Mouse (Mus musculus) erythroid progenitor cell, adult 5-6 weeks (primary cell): ENCODE data around the gene Fktn. TPM values are rescaled to one million over a fixed set of nuclear protein-coding genes. Genes with fewer than 3 reads are reported as not detected.
"Not testable (repeated sequence)": the region's sequence is repeated elsewhere in the genome, so short reads cannot be mapped to it uniquely, and the experiment has no call there.

Experiments
- ATAC-seq: replicated peaks from 2 replicates; pipeline ENCODE4 v1.8.0; 2016; ENCODE audit warnings: moderate number of reproducible peaks, mild to moderate bottlenecking, moderate TSS enrichment, inconsistent platforms; ENCODE audit not compliant: poor library complexity, low FRiP score, severe bottlenecking
- total RNA-seq, 2 experiments: library from RNA; stranded (forward) in 1 of 2; stranded (reverse) in 1 of 2; fragments of 150-400 nt in 1 of 2; fragments of 186-747, 209-891 nt in 1 of 2; gene quantifications; 2 replicates each; pipeline versions ENCODE4 v1.2.3 to v1.2.4; 2015 to 2017; ENCODE audit warnings: low replicate concordance in 2 of 2

The Fktn gene
- total RNA-seq (2015; ENCODE audit: low replicate concordance) = 0.72 and 5.0 TPM in 2 replicates
- total RNA-seq (2017; ENCODE audit: low replicate concordance) = 0.64 and 0.68 TPM in 2 replicates

DNA sequence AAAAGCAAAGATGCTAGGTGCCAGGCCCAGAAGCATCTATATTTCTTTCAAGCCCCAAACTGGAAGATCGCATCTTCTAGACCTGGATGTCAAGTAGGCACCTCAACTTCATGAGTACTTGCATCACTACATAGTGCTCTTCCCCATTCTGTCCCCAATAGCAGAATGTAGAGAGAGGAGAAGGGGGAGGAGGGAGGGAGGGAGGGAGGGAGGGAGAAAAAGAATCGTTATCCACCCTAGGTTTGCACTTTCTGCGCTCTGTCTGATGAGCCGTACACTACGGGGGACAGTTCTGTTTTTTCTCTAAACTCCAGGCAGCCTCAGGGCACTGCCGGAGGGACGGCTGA, at the start of gene Fktn:
Gene Fktn, plus strand, starts transcription at position 295 of the 347 bp plus-strand sequence.
- ATAC-seq = no peak; the same call in 1 of the 2 replicates

DNA sequence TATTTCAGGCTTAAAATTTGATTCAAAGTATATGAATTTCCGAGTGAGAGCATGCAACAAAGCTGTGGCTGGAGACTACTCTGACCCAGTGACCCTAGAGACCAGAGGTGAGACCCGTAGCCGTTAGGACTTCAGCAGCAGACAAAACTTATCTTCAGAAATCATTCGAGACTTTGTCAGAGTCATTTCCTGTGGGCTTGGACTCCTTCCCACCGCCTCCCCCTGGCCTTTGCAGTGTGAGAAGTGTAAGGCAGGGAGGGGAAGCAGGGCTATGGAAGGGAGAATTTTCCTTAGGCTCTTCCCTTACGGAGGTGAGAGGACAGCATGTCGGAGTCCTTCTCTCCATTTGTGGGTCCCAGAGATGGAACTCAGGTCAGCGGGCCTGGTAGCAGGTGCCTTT, 31.7 kb upstream of the Fktn start:
- no peak for ATAC-seq

DNA sequence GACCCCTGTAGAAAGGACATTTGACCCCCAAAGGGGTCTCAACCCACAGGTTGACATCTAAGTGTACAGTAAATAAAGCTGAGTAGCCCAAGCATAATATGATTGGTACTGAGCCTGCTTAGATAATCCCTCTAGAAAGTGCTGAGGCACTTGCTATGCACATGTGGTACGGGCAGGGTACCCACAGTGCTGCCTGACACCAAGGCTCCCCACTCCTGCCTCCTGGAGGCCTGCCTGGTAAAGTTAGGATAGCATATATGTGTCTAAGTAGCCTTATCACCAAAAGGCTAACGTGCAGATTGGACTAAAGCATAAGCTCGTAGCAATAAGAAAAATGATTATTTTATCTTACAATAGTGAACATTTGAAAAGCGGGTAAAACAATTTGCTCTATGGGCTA, 24.8 kb upstream of the Fktn start:
- no peak for ATAC-seq

DNA sequence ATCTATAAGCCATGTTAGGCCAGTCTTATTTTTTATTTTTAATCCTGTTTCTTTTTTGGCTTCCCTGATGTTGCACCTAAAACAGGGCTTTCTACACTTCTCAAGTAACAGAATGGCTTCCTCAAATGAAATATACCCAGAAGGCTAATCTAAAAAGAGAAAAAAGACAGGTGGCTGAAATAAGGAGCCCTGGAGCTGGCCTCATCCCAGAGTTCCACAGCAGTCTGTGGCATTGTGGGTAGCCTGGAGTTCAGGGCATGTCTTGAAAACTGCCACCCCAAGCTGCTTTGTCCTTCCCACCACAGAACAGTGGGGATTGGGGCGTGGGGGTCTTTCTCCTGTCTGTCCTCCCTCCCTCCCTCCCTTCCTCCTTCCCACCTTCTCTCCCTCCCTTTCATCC, 22.4 kb upstream of the Fktn start:
- no peak for ATAC-seq

DNA sequence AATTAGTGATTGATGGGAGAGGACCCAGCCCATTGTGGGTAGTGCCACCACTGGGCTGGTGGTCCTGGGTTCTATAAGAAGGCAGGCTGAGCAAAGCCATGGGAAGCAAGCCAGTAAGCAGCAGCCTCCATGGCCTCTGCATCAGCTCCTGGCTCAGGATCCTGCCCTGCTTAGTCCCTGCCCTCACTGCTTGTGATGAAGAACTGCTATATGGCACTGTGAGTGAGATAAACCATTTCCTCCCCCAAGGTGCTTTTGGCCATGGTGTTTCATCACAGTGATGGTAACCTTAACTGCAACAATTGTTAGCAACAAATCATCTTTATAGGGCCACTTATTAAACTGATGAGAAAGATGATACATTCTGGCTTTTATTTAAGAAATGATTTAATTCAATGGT, 4.6 kb upstream of the Fktn start:
- not testable (repeated sequence) for ATAC-seq

DNA sequence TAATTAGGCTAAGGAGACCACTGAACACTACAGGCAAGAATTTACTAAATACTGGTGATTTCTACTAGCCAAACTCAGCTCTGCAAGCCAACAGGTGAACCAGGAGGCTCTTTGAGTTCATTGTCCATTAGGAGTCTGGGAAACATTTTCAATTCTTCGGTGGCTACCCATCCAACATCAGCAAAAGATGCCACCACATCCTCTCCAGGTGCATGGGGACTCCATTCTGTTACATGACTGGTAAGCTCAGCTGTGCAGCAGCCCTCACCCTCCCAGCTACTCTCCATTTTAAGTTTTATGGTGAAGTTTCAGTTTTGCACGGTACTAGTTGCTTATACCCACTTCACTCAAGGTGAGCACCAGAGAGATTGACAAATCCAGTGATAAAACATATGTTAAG, 3.8 kb upstream of the Fktn start:
- ATAC-seq = no peak

DNA sequence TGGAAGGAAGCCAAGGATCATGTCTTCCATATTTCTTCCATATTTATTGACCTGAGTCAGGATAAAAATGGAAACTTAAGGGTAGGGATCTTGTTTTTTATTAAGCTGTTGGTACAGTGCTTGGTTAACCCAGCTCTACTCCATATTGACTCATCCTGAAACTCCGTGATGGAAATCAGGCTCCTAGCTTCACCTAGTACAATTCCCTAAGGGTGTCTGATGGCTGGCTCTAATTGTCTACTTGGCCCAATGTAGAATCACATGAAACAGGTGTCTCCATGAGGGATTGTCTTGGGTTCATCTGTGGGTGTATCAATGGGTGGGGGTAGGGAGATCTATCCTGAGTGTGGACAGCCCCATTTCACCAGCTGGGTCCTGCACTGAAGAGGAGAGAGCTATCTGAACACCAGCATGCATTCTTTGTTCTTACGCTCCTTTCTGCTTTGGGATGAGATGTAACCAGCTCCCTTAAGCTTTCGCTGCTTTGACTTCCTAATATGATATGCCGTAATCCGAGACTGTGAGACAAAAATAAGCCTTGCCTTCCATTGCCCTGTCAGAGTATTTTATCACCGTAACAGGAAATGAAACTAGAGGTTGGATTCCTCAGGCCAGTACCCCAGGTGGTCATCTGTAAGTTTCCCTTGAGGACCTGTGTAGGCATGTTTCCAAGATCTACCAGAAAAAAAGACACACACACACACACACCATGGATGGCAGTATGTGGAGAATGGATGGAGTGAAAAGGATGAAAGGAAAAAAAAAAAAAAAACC, 3.1 kb upstream of the Fktn start:
- no peak for ATAC-seq

DNA sequence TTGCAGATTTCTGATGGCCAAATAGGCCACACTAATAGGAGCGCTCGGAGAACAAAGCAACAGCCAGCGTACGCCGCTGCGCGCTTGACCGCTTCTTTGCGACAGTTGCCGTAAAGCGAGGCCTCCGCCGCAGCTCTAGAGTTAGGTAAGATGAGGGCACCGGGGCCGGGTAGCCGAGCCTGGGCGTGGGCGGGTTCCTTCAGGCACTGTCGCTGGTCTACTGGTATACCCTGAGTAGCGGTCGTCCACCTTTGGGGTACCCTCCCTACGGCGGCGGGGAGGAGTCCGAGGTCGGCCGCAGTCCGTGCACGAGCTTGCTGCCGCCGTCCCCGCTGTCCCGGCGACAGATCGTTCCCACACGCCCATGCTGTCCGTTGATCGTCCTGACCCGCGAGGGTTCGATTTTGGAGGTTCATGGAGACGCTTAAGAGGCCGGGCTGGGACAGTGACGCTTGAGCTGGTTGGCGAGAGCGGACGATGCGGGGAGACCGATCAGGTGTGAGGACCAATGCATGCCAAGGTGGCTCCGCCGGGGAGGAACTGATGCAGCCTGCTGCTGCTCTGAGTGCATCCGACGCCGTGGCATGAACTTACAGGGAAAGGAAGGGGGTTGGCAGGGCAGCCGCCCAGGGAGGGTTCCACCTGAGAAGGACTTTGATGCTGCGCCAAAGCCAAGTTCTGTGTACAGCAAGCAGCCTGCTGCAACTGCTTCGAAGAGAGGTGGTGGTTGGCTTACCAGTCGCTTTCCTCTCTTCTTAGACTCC, 435 bp downstream of the Fktn start:
- peak; percentile 89 for ATAC-seq

DNA sequence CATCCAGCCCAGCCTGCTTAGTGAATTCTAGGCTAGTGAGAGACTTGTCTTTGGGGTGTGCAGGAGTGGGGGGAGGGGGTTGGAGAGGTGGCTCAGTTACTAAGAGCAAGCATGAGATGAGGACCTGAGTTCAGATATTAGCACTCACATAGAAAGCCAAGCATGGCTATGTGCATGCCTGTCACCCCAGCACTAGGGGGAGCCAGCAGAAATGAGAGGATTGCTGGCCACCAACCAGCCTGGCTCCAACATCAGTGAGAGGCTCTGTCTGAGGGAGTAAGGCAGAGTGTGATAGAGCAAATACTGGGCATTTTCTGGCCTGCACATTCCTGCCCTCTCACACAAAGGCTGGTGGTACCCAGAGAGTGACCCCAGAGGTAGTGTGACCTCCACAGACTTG, 2.2 kb downstream of the Fktn start:
- peak; percentile 27; the same call in 1 of the 2 replicates for ATAC-seq

DNA sequence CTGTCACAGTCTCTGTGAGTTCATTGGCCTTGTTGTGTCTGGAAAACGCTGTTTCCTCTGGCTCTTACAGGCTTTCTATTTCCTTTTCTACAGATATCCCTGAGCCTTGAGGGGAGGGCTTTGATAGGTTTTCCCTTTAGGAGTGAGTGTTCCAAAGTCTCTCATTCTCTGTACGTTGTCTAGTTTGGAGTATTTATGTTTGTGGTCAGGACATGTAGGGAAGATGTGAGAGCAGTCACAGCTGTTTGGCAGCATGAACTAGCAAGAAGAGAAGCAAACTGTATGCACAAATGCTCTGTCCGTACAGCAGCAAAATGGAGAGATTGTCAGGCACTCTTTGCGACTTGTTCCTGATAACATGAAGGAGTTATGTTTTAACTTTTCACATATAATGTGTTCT, 3.7 kb downstream of the Fktn start:
- no peak for ATAC-seq

DNA sequence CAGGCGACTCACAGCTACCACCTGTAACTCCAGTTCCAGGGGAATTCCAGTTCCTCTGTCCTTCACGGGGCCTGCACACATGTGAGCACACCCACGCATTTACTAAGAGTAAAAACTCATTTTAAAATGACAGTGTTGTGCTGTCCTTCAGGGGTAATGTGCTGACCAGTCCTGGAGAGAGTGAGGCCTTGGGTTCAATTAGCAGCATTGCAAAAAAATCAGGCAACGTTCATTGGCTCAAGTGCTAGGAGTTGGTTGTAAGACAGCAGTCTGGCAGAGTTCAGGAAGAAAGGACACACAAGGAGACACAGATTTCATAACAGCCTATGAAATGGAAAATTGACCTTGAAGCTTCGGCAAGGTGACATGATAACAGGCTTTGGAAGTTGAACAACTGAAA, 4.5 kb downstream of the Fktn start:
- ATAC-seq = no peak

DNA sequence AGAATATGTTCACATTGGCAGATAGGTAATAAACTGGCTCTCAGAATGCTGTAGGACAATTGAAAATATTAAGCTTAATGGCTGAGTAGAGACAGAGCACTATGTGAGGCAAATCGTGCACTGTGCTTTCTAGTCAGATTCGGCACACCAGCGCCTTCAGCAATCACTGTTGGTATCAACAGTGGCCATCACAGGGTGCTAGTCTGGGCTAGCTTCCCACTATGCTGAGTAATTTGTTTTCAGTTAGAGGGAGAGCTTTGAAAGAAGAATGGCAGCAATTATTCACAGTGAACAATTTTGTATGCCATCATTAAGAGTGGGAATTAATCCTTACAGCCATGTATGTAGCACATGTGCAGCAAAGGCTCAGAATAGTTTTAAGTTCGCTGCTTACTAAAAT, 8.7 kb downstream of the Fktn start:
- ATAC-seq = no peak

DNA sequence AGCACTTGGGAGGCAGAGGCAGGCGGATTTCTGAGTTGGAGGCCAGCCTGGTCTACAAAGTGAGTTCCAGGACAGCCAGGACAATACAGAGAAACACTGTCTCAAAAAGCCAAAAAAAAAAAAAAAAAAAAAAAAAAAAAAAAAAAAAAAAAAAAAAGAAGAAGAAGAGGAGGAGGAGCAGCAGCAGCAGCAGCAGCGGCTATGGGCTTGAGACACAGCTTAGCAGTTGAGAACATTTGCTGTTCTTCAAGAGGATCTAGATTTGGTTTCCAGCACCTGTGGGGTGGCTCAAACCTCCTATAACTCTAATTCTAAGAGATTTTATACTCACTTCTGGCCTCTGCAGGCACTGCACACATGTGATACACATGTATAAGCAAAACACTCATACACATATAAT, 12.3 kb downstream of the Fktn start:
- ATAC-seq = not testable (repeated sequence)

DNA sequence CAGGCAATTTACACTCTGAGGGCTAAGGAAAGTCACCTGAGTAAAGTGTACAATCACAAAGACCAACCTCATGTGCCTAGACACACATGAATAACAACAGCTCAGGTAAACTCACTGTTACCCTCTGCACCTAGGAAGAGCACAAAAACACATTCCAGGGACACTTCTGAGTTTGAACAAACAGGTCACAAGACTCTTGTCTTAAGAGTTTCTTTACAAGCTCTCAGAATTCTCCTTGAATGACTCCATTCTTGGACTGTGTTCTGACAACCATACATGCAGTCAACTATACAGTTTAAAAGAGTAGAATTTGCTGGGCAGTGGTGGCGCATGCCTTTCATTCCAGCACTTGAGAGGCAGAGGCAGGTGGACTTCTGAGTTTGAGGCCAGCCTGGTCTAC, 14.3 kb downstream of the Fktn start:
- no peak for ATAC-seq

DNA sequence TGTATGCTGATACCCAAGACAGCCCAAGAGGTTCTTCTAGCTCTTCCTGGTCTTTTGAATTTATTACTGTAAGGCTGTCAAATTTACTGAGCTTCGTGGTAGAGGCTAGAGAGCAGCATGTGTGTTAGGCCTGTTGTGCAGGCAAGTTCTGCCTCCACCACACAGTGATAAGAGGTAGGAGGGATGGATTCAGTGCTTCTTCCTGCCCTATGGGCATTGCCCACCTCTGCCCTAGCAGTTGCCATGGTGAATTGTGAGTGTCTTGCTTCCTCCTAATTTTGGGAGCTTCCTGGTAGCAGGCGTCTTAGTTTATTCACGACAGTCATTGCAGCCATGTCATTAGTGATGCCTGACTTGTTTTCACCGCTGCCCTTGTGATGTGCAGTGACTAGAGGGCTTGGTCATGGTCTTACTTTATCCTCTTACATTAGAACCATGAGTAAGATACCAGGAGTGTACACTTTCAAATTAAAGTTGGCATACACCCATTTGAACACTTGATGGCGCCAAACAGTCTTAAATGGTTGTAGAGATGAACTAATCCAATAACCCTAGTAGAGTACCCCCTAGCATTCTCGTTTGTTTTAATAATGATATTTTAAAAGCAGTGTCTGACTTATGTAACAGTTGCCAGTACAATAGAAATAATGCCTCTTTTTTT, 25.3 kb downstream of the Fktn start:
- 0 out of 2 replicates have a peak, but pooled peaks have one; percentile 25 for ATAC-seq

DNA sequence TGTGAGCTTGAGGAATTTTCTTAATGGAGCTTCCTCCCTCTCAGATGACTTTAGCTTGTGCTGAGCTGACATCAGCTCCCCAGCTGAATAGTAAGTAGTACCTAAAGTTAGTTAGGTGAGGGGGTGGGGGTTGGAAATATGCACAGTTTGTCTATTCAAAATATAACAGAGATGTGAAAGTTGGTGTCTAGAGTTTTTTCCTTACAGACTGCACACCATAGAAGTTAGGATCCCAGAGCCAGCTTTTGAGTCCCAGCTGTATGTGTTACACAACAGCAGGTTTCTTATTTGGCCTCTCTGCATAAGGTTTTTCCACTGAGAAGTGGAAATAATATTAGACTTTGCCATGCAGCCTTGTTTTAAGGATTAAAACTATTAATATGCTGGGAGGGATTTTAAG, 36.0 kb downstream of the Fktn start:
- no peak for ATAC-seq

DNA sequence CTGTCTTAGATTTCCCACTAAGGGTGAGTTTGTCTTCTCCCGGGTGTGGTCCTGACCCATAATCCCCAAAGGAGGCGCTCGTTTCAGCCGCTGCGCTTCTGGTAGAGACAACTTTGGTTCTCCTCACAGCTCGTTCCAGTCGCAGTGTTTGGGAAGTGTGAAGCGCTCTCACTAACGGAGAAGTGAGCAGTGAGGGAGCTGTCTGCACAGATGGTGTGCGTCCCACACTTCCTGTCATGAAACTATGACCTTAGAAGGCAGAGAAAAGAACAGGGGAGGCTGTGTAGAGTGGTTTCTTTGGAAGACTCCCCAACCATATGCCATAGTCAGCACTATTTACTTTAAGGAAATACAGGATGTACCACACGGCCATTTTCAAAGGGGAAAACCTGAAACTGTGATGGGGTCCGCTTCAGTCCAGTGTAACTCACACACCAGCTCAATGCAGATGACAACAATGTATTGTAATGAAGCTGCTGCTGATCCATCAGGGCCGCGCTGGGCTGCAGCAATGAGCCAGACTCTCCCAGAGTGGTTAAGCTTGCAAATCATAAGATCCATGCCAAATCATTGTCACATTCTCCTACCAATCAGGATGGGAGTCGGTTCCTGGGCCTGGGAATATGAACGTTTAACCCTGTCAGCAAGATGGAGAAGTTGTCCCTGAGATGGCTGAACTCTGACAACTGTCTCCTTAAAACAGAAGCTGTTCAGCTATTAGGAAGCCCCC, 36.8 kb downstream of the Fktn start:
- ATAC-seq = no peak

DNA sequence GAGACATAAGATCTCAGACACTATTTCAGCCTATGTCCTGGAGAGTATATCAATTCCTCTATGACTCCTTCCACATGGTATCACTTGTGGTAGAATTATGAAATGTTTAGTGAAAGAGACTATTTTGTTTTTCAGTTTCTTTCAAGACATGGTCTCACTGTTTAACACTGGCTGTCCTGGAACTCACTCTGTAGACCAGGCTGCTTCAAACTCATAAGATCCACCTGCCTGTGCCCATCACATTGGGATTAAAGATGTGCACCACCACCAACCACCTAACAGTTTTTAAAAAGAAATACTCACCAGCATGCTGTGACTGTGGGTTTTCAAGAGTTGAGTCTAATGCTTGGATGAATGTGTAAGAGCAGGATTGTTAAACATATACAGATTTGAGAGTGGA, 43.2 kb downstream of the Fktn start:
- no peak for ATAC-seq

DNA sequence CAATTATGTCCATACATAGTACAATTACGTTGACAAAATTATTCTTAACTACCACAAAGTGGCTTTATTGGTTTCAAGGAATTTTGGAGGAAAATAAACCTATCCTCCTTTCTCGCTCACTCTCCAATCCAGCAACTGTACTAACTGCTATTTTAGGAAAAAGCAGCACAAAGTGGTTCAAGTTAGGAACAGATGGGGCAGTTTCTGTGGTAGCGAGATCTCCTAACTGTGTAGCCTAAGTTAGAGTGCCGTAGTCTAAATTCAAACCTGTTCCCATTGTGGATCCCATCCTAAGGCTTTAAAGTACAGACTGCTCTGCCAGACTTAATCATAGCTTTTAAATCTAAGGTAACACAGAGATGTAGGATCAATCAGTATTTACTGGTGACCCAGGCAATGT, 45.0 kb downstream of the Fktn start:
- no peak for ATAC-seq

DNA sequence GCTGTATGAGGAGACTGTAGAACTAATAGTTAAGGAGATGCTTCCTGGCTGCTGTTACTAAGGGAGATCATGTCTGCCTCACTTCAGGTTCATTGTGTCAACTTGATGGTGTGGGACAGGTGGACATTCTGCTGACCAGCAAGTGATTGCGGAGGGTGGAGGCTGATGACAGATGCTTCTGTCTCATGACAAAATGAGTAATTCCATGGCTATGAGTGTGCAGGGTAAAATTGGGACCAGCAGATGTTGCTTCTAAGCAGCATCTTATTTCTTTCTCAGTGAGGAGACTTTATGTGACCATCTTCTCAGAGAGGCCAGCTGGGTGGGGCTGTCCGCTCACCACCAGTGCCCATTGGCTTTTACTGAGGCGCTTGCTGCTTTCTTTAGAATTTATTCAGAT, 45.9 kb downstream of the Fktn start:
- ATAC-seq = no peak
